Mouse (Mus musculus): ENCODE measurements around the gene Vps13d.

DNA sequence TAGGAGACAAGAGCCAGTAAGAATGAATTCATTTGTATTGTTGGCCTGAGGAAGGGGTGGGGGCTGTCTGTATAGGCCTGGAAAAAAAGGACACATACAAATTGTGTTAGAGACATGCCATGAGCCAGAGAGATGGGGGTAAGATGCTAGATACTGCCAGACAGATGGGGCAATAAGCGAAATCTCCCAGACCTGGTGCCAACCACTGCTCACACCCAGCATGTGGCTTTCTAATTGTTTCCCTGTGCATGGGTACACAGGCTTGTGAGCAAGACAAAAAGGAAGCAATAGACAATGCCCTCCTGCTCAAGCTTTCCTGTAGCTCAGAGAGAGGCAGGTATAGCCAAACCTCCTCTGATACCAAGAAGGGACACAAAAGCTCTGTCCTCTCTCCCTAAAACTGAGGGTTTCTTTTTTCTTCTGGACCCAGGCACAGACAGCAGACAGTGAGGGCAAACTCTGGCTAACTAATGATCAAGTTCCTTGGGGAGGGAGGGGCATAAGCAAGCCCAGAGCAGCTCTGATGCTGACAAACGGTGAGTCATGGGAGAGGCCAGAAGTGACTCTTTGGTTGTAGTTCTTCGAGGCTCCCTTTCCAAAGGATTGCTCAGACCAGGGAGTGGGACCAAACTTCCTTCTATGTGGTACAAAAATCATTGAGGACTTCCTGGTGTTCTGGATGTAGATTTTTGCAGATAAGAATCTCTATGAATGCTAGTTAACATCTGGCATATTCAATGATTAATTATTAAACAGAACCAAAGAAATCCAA lies 196.7 kb downstream of the Vps13d start:
- no peak for TF ChIP-seq CTCF (IDR thresholded peaks at IDR 0.05; ENCODE audit: borderline replicate concordance, control insufficient read depth, extremely low read depth, insufficient read depth, low read length, poor library complexity)
- no peak for TF ChIP-seq POLR2A (IDR thresholded peaks at IDR 0.05; ENCODE audit: control insufficient read depth, extremely low read depth, insufficient read depth, low read length, poor library complexity)
